Mouse (Mus musculus) cerebellum, adult 8-10 months (tissue): ENCODE data around the gene Snapc3.
A peak's percentile ranks its signal among the peaks of the same experiment; 100 is the strongest.

Experiments used
- DNase-seq: peaks from one replicate; pipeline ENCODE4 v3.0.0; 2022

Gene Snapc3

DNA sequence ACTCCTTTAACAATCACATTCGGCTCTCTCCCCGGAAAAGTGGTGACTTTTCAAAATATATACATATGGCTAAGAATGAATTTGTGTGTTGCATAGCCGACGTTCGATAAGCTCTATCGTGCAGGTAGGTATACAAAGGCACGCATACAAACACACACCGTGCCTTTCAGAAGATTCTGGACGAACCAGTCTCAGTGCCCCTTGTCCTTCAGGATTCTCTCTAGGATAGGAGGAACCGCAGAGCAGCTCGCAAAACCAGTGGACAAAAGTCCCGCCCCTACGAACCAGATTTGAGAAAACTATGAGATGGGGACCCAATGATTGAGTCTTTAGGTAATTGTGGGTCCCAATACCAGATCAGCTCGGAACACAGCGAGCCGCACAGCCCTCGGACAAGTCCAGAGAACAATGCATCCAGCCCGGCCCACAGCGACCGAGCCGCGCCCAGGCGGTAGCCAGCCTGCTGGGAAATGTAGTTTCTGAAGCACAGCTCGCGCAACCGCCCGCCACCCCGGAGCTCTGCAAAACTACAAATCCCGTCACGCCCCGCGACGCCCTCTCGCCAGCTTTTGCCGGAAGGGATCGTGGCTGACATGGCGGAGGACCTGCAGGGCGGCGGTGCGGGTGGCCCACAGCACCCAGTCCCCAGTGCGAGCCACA lies at the start of gene Snapc3:
Snapc3 (plus strand) TSS at position 565 of the 660 bp plus-strand sequence.
- peak; percentile 94 for DNase-seq

DNA sequence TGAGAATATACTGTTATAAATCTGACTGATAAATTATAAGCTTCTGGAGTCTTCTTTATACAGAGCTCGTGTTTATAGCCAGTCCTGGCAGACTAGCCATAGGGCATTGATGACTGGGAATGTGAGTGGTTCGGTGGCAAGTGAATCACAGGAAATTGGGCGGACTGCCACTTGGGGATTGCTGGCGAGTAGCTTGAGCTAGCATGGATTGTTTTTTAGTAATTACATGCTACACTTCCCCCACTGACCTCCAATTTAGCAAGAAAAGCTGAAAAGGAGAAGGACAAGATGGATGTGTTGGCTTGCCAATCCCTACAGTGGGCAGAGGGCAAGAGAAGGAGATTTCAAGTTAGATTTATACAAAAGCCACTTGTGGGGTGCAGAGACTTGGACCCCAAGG lies 44.1 kb upstream of the Snapc3 start:
- DNase-seq = no peak

DNA sequence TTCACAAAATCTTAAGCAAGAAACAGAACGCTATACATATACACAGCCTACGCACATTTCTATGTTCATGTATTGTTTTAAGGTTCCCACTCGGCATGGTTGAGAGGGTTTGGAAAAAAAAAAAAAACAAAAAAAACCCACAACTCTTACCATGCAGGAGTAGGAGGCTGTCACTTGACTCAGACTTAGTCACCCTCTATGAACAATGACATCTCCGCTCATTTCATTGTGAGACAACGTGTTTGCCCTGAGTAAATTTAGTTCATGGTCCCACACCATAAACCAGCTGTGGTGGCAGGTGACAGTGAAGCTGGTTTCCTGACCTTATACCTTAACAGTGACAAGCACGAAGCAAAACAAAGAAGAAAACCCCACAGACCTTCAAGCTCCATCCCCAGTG lies 41.9 kb upstream of the Snapc3 start:
- no peak for DNase-seq

DNA sequence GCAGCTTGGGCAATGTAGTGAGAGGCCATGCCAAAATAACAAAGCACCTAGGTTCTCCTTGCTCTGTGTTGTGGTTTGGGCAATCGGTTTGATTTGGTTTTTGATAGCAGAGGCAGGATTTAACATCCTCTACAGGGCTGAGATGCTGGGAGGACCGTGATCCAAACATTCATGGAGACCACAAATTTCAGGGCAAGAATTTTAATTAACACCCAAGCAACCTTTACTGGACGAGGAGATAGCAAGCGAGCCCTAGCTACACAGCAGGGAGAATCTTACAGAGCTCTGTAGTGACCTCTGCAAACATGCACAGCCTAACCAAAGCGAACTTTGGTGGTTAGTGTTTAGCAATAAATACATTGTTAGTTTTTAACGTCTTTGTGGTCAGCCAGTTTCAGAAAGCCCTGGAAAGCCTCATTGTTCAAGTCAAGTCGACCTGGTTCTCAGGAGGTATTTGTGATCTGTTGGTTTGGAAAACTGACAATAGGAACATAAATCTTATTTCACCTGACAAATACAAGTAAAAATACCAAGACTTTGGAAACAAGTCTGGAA lies 41.0 kb upstream of the Snapc3 start:
- no peak for DNase-seq

DNA sequence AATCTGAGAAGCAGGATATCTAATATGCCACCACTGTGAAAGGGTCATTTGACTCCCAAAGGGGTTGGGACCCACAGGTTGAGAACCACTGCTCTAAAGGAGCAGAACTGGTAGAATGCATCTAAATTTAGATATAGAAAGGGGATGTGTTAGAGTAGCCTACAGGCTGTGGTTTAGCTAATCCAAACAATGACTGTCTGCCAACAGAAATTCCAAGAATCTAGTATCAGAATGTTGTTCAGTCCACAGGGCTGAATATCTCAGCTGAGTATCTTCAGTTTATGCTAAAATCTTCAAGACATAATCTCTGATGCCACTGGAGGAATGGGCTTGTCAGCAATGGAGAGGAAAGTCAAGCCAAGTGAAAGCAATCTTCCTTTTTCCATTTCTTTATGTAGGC lies 38.5 kb upstream of the Snapc3 start:
- no peak for DNase-seq

DNA sequence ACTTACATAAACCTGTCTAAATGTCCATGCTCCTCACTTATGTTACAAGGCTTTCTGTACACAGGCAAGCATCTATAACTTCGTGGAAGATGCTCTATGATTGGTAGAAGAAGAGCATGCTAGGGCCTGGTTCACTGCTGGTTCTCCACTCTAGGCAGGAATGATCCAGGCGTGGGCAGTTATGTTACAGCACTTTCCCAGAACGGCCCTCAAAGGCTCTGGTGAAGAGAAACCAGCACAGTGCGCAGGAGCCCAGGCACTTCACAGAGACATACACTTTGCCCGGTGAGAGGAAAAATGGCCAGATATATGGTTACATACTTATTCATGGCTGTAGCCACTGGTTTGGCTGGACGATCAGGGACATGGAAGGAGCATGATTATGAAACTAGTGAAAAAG lies 37.8 kb upstream of the Snapc3 start:
- DNase-seq = no peak

DNA sequence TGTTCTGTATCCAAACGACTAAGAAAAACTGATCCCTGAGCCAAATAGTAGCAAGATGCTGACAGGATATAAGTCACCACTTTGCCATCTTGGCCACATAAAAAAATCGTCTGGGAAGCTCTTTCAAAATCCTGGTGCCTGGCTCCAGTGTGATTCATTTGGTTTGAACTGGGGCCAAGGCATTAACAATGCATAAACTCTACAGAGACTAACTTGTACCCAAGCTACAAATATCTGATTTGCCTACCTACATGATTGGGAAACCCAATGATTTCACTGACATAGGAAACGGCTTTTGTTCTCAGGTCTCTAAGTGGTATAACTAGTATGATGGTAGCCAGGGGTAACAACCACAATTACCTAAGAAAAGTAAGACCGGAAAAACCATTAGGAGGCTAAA lies 37.3 kb upstream of the Snapc3 start:
- no peak for DNase-seq

DNA sequence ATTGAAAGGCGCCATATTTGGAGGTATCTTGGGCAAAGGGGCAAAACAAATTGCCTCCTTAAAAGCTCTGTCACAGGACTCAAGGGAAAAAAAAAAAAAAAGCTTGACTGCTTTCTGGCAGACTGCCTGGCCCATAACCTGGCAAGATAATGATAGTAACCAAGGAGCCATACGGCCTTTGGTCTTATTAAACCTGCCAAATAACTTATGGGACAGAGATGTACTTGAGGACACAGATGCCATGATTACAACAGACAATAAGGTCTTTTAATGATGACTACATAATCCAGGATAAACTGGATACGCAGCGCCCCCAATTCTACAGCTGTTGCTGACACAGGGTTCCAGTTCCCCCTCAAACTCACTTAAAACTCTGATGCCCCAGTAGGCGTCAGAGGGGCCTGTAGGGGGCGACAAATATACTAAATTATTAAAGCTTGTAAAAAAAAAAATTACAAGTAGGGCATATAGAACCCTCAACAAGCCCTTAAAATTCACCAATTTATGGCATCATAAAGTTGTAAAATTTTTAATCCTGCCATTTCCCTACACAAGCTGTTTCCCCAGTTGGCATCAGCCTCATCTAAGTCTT lies 33.5 kb upstream of the Snapc3 start:
- DNase-seq = peak; percentile 45

DNA sequence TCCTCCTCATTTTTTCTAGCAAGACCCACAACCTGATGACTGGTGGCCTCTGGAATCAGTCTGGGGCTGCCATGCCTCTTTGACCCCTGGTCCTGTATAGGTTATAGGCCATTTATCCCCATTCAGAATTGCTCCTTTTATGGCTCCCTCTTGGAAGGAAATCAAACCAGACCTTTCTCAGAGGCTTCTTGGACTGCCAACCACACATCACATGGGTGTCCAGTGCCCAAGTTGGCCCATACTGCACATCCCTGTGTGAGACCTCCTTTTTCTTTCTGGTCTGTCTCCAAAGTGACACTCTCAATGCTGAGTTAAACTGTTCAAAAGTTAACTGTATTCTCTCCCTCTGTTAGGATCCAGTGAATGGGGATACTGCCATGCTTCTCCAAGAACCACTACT lies 32.4 kb upstream of the Snapc3 start:
- no peak for DNase-seq

DNA sequence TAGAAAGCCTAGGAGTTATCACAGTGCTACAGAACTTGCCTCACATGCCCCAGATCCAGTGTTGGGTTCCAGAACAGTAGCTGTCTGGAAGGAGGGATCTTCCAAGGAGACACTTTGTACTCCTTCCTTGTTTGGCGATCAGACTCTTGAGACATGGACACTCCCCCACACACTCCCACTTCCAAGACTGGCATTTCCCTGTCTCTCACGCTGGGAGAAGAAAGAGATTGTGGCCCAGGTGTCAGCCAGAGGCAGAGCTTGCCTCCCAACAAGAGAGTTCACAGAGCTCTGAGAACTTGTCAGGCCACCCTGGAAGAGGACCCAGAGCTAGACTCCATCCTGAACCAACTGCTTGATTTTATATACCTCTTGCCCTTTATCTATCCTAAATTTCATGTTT lies 27.0 kb upstream of the Snapc3 start:
- no peak for DNase-seq

DNA sequence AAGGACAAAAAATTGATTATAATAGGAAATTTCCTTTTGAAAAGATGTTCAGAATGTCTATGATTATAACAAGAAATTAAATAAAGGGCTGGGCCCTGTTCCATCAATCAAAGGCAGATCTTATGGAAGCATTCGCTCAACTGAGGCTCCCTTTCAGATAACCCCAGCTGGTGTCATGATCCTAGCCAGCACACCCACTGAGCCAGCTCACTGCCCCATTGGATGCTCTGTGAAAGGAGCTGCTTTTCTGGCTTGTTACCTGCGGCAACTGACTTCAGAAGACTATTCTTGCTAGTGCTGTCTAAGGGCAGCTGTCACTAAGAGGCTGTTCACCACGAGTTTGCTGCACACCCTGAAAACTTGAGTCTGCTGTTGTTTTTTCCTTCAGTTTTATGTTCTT lies 25.6 kb upstream of the Snapc3 start:
- no peak for DNase-seq

DNA sequence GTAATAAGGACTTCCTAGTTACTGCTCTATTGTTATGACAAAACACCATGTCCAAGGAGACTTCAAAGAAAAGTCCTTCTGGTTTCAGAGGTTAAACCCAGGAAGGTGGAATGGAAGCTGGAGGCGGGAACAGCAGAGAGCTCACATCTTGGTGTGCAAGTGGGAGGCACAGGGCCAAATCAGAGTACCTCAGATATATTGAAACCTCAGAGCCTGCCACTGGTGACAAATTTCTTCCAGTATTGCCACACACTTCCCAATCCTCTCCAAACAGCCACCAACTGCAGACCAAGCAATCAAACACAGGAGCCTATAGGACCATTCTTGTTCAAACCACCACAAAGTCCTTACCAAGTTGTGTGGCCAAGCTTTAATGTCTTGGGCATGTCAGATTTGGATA lies 23.8 kb upstream of the Snapc3 start:
- no peak for DNase-seq

DNA sequence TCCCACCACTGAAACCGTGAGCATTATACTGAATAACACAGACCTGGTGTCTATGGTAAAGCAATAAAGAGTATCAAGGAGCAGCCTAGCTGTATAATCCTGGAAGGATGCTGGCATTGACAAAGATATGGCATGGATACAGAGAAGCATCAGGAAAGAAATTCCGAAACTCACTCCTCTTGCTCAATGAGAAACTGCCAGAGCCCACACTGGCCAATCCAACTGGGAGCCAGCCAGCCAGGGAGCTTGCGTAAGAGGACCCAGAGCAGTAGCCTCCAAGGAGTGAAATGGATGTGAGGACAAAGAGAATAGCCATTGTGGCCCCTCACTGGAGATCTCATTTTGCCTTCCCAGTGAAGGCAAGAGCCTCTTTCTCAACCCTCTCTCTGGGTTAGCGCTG lies 21.2 kb upstream of the Snapc3 start:
- no peak for DNase-seq

DNA sequence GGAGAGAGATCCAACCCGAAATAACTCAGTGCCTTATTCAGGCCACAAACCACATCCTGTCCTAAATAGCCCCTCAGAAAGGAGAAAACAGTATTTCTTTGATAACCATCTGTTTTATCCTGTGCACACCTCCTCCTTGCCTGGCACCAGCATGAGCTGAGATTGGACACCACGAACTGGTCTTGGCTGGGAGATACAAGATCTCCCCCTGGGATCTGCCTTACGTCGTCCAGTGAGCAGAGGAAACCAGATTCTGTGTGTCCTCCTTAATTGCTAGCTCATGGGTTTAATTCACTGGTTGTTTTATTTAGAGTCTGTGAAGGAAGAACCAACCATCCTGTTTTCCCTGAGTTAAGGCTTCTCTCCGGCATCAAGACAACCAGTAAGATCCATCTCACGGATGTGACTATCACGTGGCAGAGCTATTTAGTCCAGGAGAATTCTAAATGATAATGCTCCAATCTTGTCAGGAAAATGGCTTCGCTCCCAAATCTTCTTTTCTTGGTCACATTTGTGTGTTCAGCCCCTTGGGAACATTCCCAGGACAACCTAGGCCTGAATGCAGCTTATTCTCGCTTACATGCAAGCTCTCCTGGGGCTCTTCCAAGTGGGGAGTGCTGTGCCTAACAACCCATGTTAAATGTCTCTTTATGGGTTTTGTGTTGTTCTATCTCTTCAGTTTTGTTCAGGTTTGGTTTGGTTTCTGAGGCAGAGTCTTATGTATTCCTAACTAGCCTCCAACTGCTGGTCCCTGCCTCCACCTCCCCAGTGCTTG lies 20.3 kb upstream of the Snapc3 start:
- DNase-seq = no peak

DNA sequence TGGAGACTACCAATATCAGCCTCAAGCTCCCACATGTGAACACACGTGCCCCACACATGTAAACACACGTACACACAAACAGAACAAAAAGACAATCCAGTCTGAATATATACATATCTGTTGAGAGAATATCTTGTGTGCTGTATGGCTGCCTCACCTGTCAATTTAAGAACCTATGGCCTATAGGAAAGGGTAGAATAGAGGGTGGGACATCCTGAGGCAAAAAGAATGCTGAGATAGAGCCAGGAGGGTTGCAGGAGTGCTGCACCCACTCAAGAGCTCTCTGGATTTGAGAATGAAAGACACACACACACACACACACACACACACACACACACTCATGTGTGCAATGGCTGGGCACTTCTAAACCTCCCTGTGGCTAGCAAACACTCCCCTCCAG lies 19.0 kb upstream of the Snapc3 start:
- DNase-seq = no peak

DNA sequence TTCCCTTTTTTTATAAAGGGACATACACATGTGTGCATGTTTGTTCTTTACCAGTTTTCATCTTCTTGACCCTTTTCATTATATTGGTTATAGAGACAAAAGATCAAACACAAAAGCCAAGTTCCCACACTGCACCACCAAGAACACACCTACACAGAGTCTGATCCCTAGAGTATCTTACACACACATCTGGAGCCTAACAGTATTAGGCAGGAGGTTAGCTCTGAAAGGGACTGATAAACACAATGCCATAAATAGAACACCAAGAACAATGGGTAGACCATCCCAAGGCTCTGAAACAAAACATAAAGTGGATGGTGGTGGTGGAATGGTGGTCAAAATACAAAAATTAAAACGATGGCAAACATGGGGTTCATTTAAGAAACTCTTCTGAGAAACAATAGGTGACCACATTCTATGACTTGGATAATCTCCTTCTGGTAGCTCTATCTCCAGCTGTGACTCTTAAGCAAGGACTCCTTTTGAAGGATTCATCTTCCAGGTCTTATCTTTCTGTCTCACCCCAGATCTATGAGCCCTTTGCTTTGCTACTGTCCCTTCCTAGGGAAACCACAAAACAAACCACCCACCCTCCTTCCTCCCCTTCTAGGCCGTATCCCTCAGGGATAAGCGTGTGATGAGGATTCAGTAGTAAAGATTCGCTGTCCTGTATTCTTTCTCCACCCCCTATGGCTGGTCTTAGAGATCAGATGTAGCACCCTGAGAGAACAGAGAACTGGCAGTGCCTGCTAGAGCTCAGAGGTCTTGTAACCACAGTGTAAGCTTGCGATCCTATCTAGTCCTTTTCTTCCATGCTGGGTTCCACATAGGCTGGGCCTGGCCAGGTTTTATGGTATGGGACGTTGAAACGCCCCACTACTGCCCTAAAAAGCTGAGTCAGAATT lies 16.6 kb upstream of the Snapc3 start:
- DNase-seq = no peak

DNA sequence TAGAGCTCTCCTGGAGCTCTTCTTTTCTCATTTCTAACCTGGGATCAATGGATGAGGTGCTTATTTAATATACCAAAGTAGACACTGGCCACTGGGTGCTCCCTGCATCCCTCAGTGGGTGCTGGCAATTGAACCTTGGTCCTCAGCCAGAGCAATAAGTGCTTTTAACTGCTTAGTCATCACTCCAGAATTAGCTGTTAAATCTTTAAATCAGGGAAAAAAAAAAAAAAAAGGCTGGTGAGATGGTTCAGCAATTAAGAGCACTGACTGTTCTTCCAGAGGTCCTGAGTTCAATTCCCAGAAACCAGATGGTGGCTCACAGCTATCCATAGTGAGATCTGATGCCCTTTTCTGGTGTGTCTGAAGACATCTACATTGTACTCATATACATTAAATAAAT lies 15.8 kb upstream of the Snapc3 start:
- DNase-seq = no peak

DNA sequence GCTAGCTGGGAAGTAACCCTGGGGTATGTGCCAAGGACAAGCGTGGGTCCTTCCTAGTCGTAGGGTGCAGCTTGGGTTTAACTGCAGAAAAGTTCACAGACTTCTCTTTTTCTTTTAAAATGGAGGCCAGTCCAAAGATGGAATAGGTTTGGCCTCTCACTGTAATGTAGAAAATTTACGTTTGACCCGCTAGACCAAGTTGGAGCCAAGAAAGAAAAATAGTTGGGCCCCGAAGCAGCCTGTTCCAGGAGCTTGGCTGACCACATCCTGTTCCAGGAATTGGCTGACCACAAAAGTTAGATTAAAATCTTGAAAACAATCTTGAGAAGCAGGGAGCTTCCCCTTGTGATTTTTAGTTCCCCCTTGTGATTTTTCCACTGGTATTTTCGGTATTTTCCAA lies 9.8 kb upstream of the Snapc3 start:
- DNase-seq = no peak

DNA sequence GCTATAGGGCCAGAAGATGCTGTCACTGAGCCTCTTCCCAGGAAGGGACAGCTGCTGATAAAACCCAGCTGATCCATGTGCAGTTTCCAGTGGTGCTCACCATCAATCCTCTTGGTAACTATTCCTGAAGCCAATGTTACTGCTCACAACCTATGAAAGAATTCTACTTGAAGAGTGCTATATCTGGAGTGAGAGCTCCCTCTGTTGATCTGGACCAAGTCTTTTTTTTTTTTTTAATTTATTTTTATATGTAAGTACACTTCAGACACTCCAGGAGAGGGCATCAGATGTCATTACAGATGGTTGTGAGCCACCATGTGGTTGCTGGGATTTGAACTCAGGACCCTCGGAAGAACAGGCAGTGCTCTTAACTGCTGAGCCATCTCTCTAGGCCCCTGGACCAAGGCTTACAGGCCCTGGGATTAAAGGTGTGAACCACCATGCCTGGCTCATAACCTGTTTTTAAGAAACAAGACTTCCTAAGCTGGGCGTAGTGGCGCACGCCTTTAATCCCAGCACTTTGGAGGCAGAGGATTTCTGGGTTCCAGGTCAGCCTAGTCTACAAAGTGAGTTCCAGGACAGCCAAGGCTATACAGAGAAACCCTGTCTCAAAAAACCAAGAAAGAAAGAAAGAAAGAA lies 7.5 kb upstream of the Snapc3 start:
- DNase-seq = no peak

DNA sequence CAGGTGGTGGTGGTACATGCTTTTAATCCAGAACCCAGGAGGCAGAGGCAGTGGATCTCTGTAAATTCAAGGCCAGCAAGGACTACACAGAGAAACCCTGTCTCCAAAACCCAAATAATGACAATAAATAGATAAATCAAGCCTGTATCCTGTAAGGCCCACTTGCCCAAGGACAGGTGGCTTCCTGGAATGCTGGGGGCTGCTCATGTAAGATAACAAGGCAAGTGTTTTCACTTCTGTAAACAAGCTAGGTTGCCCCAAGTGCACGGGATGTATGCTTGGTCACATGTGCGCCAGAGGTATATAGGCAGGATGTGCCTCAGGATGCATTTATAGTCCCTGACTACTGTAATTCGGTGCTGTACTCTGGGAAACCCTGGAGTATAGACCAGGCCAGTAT lies 5.5 kb upstream of the Snapc3 start:
- no peak for DNase-seq

DNA sequence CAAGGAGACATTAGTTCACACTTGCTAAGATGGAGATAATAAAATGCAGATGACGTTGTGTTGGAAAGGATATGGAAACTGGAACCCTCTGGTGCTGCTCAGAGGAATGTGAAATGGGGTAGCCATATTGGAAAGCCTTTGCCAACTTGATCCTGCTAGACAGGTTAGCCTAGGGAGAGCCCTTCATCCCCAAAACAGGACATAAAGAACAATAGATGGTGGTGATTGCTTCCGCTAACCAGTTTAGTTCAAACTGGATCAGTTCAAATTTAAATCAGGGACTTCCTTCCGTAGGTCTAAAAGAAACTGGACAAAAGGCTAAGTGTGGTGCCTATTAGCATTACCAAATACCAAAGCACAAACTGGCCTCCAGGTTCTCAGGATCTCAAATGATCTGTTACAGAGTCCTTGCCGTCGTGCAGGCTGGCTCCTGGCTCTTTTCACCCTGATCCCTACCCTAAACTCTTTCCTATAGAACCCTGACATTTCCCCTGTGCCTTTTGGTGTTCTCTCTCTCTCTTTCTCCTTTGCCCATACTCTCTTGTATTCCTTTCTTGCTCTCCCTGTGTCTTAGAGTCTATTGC lies 3.2 kb upstream of the Snapc3 start:
- no peak for DNase-seq

DNA sequence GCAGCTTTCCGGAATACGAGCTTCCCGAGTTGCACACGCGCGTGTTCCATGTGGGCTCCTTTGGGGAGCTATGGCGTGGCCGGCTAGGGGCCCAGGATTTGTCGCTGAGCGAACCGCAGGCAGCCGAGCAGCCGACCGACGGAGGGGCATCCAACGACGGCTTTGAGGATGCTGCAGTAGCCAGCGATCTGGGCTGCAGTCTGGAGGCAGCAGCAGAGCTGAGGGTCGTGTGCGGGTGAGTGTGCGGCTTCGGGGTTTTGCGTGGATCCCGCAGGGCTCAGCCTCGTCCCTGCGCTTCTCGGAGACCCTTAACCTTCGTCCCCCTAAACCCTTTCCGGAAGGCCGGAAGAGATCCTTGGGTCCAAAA lies 279 bp downstream of the Snapc3 start:
- DNase-seq = no peak
